Mouse (Mus musculus): ENCODE measurements at regions not wholly inside any gene's neighbourhood (a gene's known extent, or its start where the extent isn't known, plus 50 kb on each side); places are given as distances from the start of the nearest gene placed in this dataset.

DNA sequence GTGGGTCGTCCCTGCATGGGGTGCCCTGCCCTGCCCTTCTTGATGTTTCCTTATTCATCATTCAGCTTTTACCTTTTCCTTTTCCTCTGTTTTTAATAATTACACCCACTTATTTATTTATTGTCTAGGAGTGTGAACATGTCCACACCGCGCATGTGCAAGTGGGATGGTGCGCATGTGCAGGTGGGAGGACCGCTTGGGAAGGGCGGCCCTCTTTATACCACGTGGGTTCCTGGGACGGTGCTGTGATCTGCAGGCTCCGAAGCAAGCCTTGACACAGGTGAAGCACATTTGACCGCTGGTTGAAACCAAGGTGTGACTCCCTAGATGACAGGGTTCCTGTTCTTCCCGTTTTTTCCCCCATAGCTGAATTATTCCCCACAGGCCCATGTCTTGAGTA lies 60.0 kb downstream of the Syf2 start:
- no peak for TF ChIP-seq POLR2A (IDR thresholded peaks at IDR 0.05; ENCODE audit: extremely low read depth, insufficient read depth, low read length)
- TF ChIP-seq CTCF (IDR thresholded peaks at IDR 0.05; ENCODE audit: extremely low read depth, insufficient read depth, low read length), result no peak

DNA sequence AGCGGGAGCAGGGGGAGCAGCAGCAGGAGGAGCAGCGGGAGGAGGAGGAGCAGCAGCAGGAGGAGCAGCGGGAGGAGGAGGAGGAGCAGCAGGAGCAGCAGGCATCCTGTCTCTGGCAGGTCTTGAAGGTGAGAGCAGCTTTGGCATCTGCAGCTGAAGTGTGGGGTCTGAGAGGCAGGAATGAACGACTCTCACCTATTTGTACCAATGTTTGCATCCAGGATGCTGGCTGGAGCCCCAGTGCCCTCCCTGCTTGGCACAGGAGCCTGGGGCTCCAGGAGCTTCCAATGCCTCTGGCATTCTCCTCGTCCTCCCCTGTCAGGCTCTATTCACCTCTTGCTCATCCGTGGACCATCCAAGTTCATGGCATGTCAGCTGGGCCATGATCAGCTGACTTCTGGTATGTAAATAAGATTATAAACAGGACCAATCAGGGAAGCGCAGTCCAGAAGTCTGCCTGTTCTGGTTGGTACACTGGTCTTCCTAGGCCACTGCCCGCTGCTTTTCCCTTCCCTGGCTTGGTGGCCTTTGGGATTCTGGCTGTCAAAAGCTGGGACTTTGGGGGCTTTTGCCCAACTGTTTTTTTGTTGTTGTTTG lies 62.9 kb downstream of the Syf2 start:
- H3K4me1 ChIP-seq (ENCODE audit: control insufficient read depth, insufficient read depth, low read length), result 0 out of 2 replicates have a peak, but pooled peaks cover 1% of the 10 kb centered on the region
- TF ChIP-seq POLR2A (IDR thresholded peaks at IDR 0.05; ENCODE audit: extremely low read depth, insufficient read depth, low read length) (no peak), CTCF (IDR thresholded peaks at IDR 0.05; ENCODE audit: extremely low read depth, insufficient read depth, low read length) (no peak)
- no peak overlapping the region for H3K4me3 ChIP-seq (ENCODE audit: insufficient read depth, low read length)
- H3K27ac ChIP-seq (ENCODE audit: insufficient read depth, low read length), result no peak overlapping the region

More for the DNA sequence above, 60.0 kb downstream of the Syf2 start:
- Histone ChIP-seq H3K4me3 (ENCODE audit: insufficient read depth, low read length) (no peak overlapping the region), H3K4me1 (ENCODE audit: control insufficient read depth, insufficient read depth, low read length) (no peaks in the 10 kb centered on the region), H3K27ac (ENCODE audit: insufficient read depth, low read length) (no peak overlapping the region)

DNA sequence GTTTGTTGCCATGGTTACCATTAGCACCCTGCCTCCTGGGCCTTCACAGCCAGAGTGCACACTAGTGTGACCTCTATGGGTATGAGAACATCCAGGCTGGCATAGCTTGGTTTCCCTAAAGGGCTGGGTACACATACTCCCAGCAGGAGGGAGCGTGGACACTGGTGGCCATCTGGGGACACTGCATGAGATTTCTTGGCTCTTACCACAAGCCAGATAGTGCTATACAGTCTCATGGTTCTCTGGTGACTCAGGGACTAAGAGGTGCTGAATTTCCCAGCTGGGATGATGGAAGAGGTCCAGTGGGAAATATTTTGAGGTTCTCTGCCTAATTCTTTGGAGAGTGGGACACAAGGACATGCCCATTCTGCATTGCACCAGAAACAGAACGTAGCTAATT lies 63.5 kb downstream of the Syf2 start:
- 0 out of 2 replicates have a peak, but pooled peaks cover 2% of the 10 kb centered on the region for H3K4me1 ChIP-seq (ENCODE audit: control insufficient read depth, insufficient read depth, low read length)
- no peak overlapping the region for H3K27ac ChIP-seq (ENCODE audit: insufficient read depth, low read length)
- TF ChIP-seq CTCF (IDR thresholded peaks at IDR 0.05; ENCODE audit: extremely low read depth, insufficient read depth, low read length) (no peak), POLR2A (IDR thresholded peaks at IDR 0.05; ENCODE audit: extremely low read depth, insufficient read depth, low read length) (no peak)
- H3K4me3 ChIP-seq (ENCODE audit: insufficient read depth, low read length), result no peak overlapping the region

DNA sequence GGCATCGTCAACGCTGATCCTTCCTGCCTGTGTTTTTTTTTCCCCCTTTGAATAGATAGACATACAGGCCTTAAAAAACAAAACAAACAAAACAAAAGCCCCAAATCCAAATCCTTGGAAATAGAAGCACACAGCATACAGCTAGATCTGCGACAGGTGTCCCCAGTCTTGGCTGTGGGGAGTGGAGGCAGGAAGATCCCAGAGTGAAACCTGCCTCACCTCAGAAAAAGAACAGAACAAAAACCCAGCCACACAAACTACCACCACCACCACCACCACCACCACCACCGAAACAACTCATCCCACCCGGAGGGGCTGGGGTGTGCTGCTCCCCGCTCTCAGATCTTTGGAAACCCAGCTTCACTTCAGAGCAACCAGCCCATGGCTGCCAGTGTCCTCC lies 64.0 kb downstream of the Syf2 start:
- TF ChIP-seq CTCF (IDR thresholded peaks at IDR 0.05; ENCODE audit: extremely low read depth, insufficient read depth, low read length) (no peak), POLR2A (IDR thresholded peaks at IDR 0.05; ENCODE audit: extremely low read depth, insufficient read depth, low read length) (no peak)
- no peak overlapping the region for H3K27ac ChIP-seq (ENCODE audit: insufficient read depth, low read length)
- 0 out of 2 replicates have a peak, but pooled peaks cover 2% of the 10 kb centered on the region for H3K4me1 ChIP-seq (ENCODE audit: control insufficient read depth, insufficient read depth, low read length)
- H3K4me3 ChIP-seq (ENCODE audit: insufficient read depth, low read length), result no peak overlapping the region

DNA sequence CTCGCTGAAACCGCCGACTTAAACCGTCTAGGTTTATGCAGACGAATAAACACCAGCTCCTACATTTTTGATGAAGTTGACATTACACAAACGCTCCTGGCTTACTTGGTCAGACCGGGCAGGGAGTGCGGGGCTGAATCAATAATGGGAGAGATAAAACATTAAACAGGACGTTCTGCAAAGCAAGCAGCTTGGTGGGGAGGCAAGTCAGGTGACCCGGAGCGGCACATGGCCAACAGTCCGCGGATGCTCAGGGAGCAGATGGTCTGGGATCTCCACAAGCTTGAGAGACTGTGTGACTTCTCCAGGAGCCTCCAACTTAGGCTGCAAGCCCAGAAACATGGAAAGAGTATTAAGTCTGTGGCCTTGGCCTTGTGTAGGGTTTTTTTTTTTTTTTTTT lies 64.4 kb downstream of the Syf2 start:
- Histone ChIP-seq H3K27ac (ENCODE audit: insufficient read depth, low read length) (no peak overlapping the region), H3K4me1 (ENCODE audit: control insufficient read depth, insufficient read depth, low read length) (0 out of 2 replicates have a peak, but pooled peaks cover 2% of the 10 kb centered on the region), H3K4me3 (ENCODE audit: insufficient read depth, low read length) (no peak overlapping the region)
- no peak for TF ChIP-seq CTCF (IDR thresholded peaks at IDR 0.05; ENCODE audit: extremely low read depth, insufficient read depth, low read length)
- no peak for TF ChIP-seq POLR2A (IDR thresholded peaks at IDR 0.05; ENCODE audit: extremely low read depth, insufficient read depth, low read length)

DNA sequence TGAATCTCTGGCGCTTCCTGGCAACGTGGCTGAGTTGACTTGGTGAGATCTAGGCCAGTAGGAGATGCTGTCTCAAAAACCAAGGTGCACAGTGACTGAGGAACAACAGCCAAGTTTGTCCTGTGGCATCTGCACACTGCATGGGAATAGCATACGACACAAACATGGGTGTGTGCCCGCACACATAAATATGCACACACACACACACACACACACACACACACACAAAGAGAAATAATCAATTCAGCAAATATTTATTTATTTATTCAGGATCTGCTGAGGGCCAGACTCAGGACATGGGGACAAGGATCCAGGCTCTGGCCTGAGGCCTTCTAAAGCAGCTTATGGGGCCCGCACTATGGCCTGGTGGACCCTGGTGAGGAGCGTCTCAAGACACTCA lies 65.4 kb downstream of the Syf2 start:
- TF ChIP-seq CTCF (IDR thresholded peaks at IDR 0.05; ENCODE audit: extremely low read depth, insufficient read depth, low read length) (no peak), POLR2A (IDR thresholded peaks at IDR 0.05; ENCODE audit: extremely low read depth, insufficient read depth, low read length) (no peak)
- Histone ChIP-seq H3K27ac (ENCODE audit: insufficient read depth, low read length) (no peak overlapping the region), H3K4me1 (ENCODE audit: control insufficient read depth, insufficient read depth, low read length) (0 out of 2 replicates have a peak, but pooled peaks cover 2% of the 10 kb centered on the region), H3K4me3 (ENCODE audit: insufficient read depth, low read length) (no peak overlapping the region)

DNA sequence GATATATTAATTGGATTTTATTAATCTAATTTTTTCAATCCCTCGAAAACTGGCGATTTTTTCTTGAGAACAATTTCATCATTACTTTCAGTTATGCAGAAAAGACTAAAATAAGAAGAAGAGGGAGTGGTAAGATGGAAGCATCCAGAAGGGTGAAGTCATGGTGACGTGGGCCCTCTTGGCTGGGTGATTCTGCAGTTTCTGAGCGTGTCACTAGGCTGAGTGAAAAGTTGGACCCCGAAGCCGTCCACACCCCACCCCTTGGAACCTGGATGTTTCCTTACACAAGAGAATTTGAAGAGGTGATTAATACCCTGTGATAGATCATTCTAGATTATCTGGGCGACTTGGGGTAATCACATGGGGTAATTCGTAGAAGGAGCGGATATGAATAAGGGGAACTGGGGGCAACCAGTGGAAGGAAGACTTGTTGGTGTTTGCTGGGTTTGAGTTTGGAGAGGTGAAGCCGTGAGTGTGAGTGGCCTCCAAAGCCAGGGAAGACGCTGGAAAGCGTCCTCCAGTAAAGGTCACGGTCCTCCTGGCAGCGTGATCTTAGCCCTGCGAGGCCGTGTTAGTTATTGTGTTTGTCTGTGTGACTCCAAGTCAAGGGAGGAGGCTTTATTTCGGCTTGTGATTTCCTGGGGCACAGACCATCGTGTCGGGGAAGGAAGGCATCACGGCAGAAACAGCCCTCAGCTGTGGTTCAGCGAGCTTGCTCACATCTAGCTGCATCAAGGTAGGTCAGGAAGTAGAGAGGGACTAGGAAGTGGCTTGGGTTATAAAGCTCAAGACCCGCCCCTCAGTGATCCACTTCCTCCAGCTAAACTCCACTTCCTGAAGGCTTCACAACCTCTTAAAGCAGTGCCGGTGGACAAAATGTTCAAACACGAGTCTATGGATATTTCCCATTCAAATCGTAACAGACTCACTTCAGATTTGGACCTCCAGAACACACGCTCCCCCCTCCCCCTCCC lies 67.0 kb downstream of the Syf2 start:
- TF ChIP-seq CTCF (IDR thresholded peaks at IDR 0.05; ENCODE audit: extremely low read depth, insufficient read depth, low read length) (no peak), POLR2A (IDR thresholded peaks at IDR 0.05; ENCODE audit: extremely low read depth, insufficient read depth, low read length) (no peak)
- H3K4me1 ChIP-seq (ENCODE audit: control insufficient read depth, insufficient read depth, low read length), result 0 out of 2 replicates have a peak, but pooled peaks cover 2% of the 10 kb centered on the region
- H3K27ac ChIP-seq (ENCODE audit: insufficient read depth, low read length), result no peak overlapping the region

DNA sequence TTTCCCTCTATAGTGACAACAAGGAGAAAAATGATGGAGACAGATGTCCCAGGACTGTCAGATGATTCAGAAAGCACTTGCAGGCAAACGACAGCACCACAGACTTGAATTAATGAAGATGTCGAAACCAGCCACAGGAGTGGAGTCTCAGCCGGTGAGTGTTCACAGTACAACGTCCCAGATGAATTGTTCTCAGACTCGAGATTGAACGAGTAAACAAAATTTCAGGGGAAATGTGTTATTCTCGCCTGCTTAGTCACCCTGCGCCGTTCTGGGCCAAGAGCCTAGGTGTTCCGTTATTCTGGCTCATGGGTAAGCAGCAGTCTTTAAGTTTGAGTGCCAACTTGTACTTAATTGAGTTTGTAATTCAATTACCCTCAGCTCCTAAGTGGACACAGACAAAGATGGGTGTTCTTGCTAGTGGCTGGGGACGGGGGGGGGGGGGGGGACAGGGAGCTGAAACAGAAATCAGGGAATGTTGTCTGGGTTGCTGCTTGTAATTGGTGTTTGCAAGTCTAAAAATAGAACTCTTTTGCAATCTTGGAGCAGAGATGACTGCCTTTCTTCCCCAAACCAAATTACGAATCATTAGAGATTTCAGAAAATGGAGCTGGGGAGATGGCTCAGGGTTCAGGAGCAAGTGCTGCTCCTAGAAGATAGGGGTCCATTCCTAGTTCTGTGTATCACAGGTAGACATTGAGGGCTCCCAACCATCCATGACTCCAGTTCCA lies 68.4 kb downstream of the Syf2 start:
- no peak overlapping the region for H3K27ac ChIP-seq (ENCODE audit: insufficient read depth, low read length)
- TF ChIP-seq CTCF (IDR thresholded peaks at IDR 0.05; ENCODE audit: extremely low read depth, insufficient read depth, low read length) (no peak), POLR2A (IDR thresholded peaks at IDR 0.05; ENCODE audit: extremely low read depth, insufficient read depth, low read length) (no peak)
- no peak overlapping the region for H3K4me3 ChIP-seq (ENCODE audit: insufficient read depth, low read length)
- 0 out of 2 replicates have a peak, but pooled peaks cover 2% of the 10 kb centered on the region for H3K4me1 ChIP-seq (ENCODE audit: control insufficient read depth, insufficient read depth, low read length)

More for the DNA sequence above, 67.0 kb downstream of the Syf2 start:
- no peak overlapping the region for H3K4me3 ChIP-seq (ENCODE audit: insufficient read depth, low read length)
